Mouse (Mus musculus): Measurements from ENCODE around the gene Vmn1r233. TPM values are rescaled to one million over a fixed set of nuclear protein-coding genes. Genes with fewer than 3 reads are reported as not detected.

Vmn1r233 gene
- polyA plus RNA-seq, 1 experiment from 2014 or later, result not detected

DNA sequence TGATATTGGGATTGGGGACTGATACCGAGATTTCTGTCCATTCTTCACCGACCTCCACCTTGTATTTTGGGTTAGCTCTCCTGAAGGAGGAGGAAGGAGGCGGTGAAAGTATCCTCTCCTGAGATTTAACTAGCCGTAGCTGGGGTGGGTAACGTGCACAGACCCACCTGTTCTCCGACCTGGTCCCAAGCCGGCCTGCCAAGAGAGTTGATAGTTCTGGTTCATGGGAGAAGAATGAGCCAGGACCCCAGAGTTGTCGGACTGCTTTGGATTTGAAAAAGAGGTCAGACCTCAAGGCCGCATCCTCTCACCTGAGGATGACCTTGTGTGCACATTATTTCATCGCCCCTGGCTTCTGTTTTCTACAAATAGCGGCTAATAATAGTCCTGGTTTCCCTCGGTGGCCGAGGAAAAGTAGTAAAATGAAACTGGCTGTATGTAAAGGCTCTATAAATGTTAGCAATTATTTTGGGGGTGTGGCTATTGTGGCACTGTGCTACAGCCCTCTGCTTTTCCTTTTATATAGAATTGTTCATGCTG, 50.2 kb downstream of the Vmn1r233 start:
- 1% methylated on average over 13 of the region's 13 CpGs for WGBS
- peaks cover 23% of the 10 kb centered on the region for H3K4me1 ChIP-seq (ENCODE audit: control insufficient read depth, insufficient read depth, low read length)
- H3K9ac ChIP-seq (replicated peaks; ENCODE audit: low read depth, low read length), result peak overlapping the region; percentile 84
- H3K27me3 ChIP-seq (ENCODE audit: control insufficient read depth, insufficient read depth, low read length), result no peaks in the 10 kb centered on the region
- no peak for ATAC-seq (ENCODE audit: low read depth)
- H3K9me3 ChIP-seq (ENCODE audit: control insufficient read depth, low read length), result no peaks in the 10 kb centered on the region
- no peaks in the 10 kb centered on the region for H3K36me3 ChIP-seq (ENCODE audit: control insufficient read depth, insufficient read depth, low read length)
- peak overlapping the region; percentile 67 for H3K4me2 ChIP-seq (ENCODE audit: low read depth, low read length)
- H3K4me3 ChIP-seq (ENCODE audit: low read depth, low read length), result peak overlapping the region; percentile 76
- H3K27ac ChIP-seq (ENCODE audit: low read depth, low read length), result peak overlapping the region; percentile 99

DNA sequence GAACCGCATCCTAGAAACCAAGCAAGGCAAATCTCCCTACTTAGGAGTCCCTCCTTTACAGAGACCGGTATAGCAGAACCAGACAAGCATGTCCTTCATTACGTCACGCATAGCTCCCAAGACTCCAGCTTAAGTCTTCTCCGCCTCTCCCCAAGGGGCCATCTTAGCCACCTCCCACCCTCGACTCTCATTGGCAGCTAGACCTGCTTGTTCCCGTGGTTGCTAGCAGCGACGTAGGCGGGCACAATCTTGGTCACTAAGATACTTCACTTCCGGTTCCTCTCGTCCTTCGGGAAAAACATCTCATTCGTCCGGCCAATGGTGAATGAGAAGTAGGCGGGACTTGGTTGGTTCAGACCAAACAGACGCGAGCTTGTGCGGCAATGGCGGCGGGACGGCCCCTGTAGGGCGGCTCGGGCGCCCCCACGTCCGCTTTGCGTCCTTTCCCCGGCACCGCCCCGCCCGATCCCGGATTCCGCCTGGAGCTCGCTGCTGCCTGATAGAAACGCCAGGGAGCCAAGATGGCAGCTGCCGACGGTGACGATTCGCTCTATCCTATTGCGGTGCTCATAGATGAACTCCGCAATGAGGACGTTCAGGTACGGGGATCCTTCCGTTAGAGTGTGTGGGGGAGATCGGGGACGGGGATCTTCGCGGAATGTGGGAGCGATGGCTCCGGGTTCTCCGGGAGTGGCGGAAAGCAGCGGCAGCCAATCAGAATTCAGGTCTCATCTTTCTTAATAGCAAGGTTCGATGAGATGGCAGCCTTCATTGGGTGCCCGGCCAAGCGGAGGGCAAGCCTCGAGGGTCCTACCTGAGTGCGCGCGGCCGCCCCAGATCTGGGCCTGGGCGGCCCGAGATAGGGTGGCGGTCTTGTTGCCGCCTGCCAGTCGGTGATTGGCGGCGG, 51.0 kb downstream of the Vmn1r233 start, which contains the start of gene Ppp2r1a:
Gene Ppp2r1a (plus strand): TSS at position 327 of the 907 bp plus-strand sequence.
- Histone ChIP-seq H3K9ac (replicated peaks; ENCODE audit: low read depth, low read length) (peak within 1 kb of the TSS; percentile 84), H3K27me3 (ENCODE audit: control insufficient read depth, insufficient read depth, low read length) (no peaks in the 10 kb centered on the region), H3K9me3 (ENCODE audit: control insufficient read depth, low read length) (no peaks in the 10 kb centered on the region), H3K4me2 (ENCODE audit: low read depth, low read length) (peak within 1 kb of the TSS; percentile 67), H3K27ac (ENCODE audit: low read depth, low read length) (peak within 1 kb of the TSS; percentile 99), H3K4me1 (ENCODE audit: control insufficient read depth, insufficient read depth, low read length) (peaks cover 23% of the 10 kb centered on the region), H3K36me3 (ENCODE audit: control insufficient read depth, insufficient read depth, low read length) (no peaks in the 10 kb centered on the region), H3K4me3 (ENCODE audit: low read depth, low read length) (peak within 1 kb of the TSS; percentile 76)
- WGBS, result under 1% methylated on average over 69 of the region's 69 CpGs
- ATAC-seq (ENCODE audit: low read depth), result peak; percentile 98

DNA sequence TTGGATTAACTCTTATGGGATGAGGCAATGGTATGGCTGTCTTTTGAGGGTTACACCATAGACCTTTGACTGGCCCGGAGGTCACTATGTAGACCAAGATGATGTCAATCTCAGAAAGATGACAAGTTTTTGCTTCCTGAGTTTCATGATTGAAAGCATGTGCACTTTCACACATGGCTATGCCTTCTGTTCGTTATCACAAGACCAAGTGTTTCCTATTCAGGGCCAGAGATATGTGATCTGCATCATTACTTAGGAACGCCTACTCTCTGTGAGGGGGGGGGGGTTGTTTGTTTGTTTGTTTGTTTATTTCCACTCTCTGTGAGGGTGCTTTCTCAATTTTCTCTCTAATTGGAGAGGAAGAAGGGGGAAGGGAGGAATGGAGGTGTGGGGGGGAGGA, 52.0 kb downstream of the Vmn1r233 start:
- 0 out of 2 replicates have a peak, but pooled peaks have one; percentile 0 for ATAC-seq (ENCODE audit: low read depth)
- no peaks in the 10 kb centered on the region for H3K36me3 ChIP-seq (ENCODE audit: control insufficient read depth, insufficient read depth, low read length)
- no peaks in the 10 kb centered on the region for H3K27me3 ChIP-seq (ENCODE audit: control insufficient read depth, insufficient read depth, low read length)
- H3K9me3 ChIP-seq (ENCODE audit: control insufficient read depth, low read length), result no peaks in the 10 kb centered on the region
- H3K27ac ChIP-seq (ENCODE audit: low read depth, low read length), result peak overlapping the region; percentile 99
- peak overlapping the region; percentile 60 for H3K4me2 ChIP-seq (ENCODE audit: low read depth, low read length)
- WGBS, result 40% methylated on average over 3 of the region's 3 CpGs
- peak overlapping the region; percentile 64 for H3K9ac ChIP-seq (replicated peaks; ENCODE audit: low read depth, low read length)
- peak overlapping the region; percentile 76 for H3K4me3 ChIP-seq (ENCODE audit: low read depth, low read length)
- peaks cover 23% of the 10 kb centered on the region for H3K4me1 ChIP-seq (ENCODE audit: control insufficient read depth, insufficient read depth, low read length)

Other genes starting within 250 kb of the Vmn1r233 start
- gene Vmn1r228, start 210.3 kb downstream of the Vmn1r233 start, polyA plus RNA-seq (2014; fragmentation: Nextera tagmentation; extraction: Ambion mirVana), result not detected in 2 replicates
- gene Vmn1r229, start 184.9 kb downstream of the Vmn1r233 start, polyA plus RNA-seq (2014; fragmentation: Nextera tagmentation; extraction: Ambion mirVana), result not detected in 2 replicates
- not detected in 2 replicates for gene Vmn1r230, start 156.0 kb downstream of the Vmn1r233 start, polyA plus RNA-seq (2014; fragmentation: Nextera tagmentation; extraction: Ambion mirVana)
- not detected in 2 replicates for gene Vmn1r231, start 91.4 kb downstream of the Vmn1r233 start, polyA plus RNA-seq (2014; fragmentation: Nextera tagmentation; extraction: Ambion mirVana)
- not detected in 2 replicates for gene Vmn1r232, start 76.8 kb downstream of the Vmn1r233 start, polyA plus RNA-seq (2014; fragmentation: Nextera tagmentation; extraction: Ambion mirVana)
- 808 and 850 TPM in 2 replicates for gene Ppp2r1a, start 51.2 kb downstream of the Vmn1r233 start, polyA plus RNA-seq (2014; fragmentation: Nextera tagmentation; extraction: Ambion mirVana)
- 21.5 and 22.2 TPM in 2 replicates for gene Zfp160, start 12.4 kb upstream of the Vmn1r233 start, polyA plus RNA-seq (2014; fragmentation: Nextera tagmentation; extraction: Ambion mirVana)
- gene Vmn1r234, start 229.6 kb upstream of the Vmn1r233 start, polyA plus RNA-seq (2014; fragmentation: Nextera tagmentation; extraction: Ambion mirVana), result not detected in 2 replicates